Mouse (Mus musculus) layer of hippocampus, postnatal 10 days (tissue): Measurements from ENCODE around the gene Irak1bp1. TPM values are rescaled to one million over a fixed set of nuclear protein-coding genes. Genes with fewer than 3 reads are reported as not detected.
A peak's percentile ranks its signal among the peaks of the same experiment; 100 is the strongest.

ENCODE experiments used
- DNase-seq, 2 experiments: peaks; one replicate each; pipeline ENCODE4 v3.0.0; 2021; ENCODE audit warnings: low spot score in 2 of 2
- long read RNA-seq: library from polyadenylated mRNA; stranded (forward); transcript quantifications from one replicate; pipeline ENCODE4 v2.0.0, GENCODE M21; 2023
- total RNA-seq, 2 experiments: library from RNA; stranded (reverse); gene quantifications; 2 replicates each; pipeline ENCODE4 v1.2.3; 2021

Gene Irak1bp1
- 10 to 100 TPM; 23.7 to 28.7 TPM for total RNA-seq
- long read RNA-seq, transcript Irak1bp1-202 (4 exons, 2,158 nt), result major isoform, 44 of 49 reads
- long read RNA-seq, partial matches to known transcripts, result 0 of 49 reads
- long read RNA-seq, other reads (novel, unspliced or antisense), result 4 of 49 reads

- no peak for DNase-seq
Measured at GRCm38 (mm10) chr9:82829007-82829689, at the start of gene Irak1bp1. Gene Irak1bp1, plus strand, starts transcription at chr9:82829540.

- DNase-seq, result no peak
Measured at GRCm38 (mm10) chr9:82788375-82788774, 41.0 kb upstream of the Irak1bp1 start.

GRCm38 (mm10) chr9:82800360-82800759 lies 29.0 kb upstream of the Irak1bp1 start:
- DNase-seq, result no peak

GRCm38 (mm10) chr9:82807129-82807528 lies 22.2 kb upstream of the Irak1bp1 start:
- no peak for DNase-seq

GRCm38 (mm10) chr9:82807635-82808034 lies 21.7 kb upstream of the Irak1bp1 start:
- no peak for DNase-seq

- no peak for DNase-seq
Measured at GRCm38 (mm10) chr9:82812172-82812963, 17.0 kb upstream of the Irak1bp1 start.

GRCm38 (mm10) chr9:82814536-82814935 lies 14.8 kb upstream of the Irak1bp1 start:
- no peak for DNase-seq

GRCm38 (mm10) chr9:82815257-82815785 lies 14.0 kb upstream of the Irak1bp1 start:
- no peak for DNase-seq

- DNase-seq, result no peak
Measured at GRCm38 (mm10) chr9:82826426-82826825, 2.9 kb upstream of the Irak1bp1 start.

GRCm38 (mm10) chr9:82829693-82830430 lies 522 bp downstream of the Irak1bp1 start:
- DNase-seq, result peak; percentile 87 to 91

- DNase-seq, result no peak
Measured at GRCm38 (mm10) chr9:82831891-82832290, 2.6 kb downstream of the Irak1bp1 start.

GRCm38 (mm10) chr9:82835921-82836320 lies 6.6 kb downstream of the Irak1bp1 start:
- no peak for DNase-seq

- no peak for DNase-seq
Measured at GRCm38 (mm10) chr9:82842671-82843070, 13.3 kb downstream of the Irak1bp1 start.

- DNase-seq, result no peak
Measured at GRCm38 (mm10) chr9:82854040-82854439, 24.7 kb downstream of the Irak1bp1 start.

- no peak for DNase-seq
Measured at GRCm38 (mm10) chr9:82854973-82855614, 25.8 kb downstream of the Irak1bp1 start.

- DNase-seq, result no peak
Measured at GRCm38 (mm10) chr9:82856241-82856640, 26.9 kb downstream of the Irak1bp1 start.

- DNase-seq, result no peak
Measured at GRCm38 (mm10) chr9:82860805-82861204, 31.5 kb downstream of the Irak1bp1 start.

GRCm38 (mm10) chr9:82861316-82861715 lies 32.0 kb downstream of the Irak1bp1 start:
- DNase-seq, result no peak

GRCm38 (mm10) chr9:82861775-82862430 lies 32.6 kb downstream of the Irak1bp1 start:
- no peak for DNase-seq

- no peak for DNase-seq
Measured at GRCm38 (mm10) chr9:82866121-82866520, 36.8 kb downstream of the Irak1bp1 start.
